Mouse (Mus musculus) midbrain, postnatal 0 days (tissue): ENCODE data around the gene Rnls. TPM values are rescaled to one million over a fixed set of nuclear protein-coding genes. Genes with fewer than 3 reads are reported as not detected.

Experiments
- ATAC-seq: fragments of 200-750 bp; cut with Nextera tagmentation; 2 replicates; pipeline ENCODE4 v1.8.0; 2017; ENCODE audit warnings: moderate number of reproducible peaks, mild to moderate bottlenecking, moderate TSS enrichment, moderate library complexity; ENCODE audit not compliant: low FRiP score
- DNase-seq: peaks from one replicate; pipeline ENCODE4 v3.0.0-alpha.2; 2015; ENCODE audit warnings: low spot score
- H3K27ac ChIP-seq: fragments of 300-500 bp; sonication (generic); 2 replicates; pipeline ENCODE4 v1.5.1; 2014; ENCODE audit warnings: low read depth, mild to moderate bottlenecking, low read length, mixed read lengths
- H3K27me3 ChIP-seq: fragments of 300-500 bp; sonication (generic); 2 replicates; pipeline ENCODE4 v1.6.1; 2014; ENCODE audit warnings: low read length, control low read depth, mixed read lengths; ENCODE audit not compliant: insufficient read depth
- H3K36me3 ChIP-seq: fragments of 300-500 bp; sonication (generic); 2 replicates; pipeline ENCODE4 v1.6.1; 2014; ENCODE audit warnings: low read length, control low read depth, mixed read lengths; ENCODE audit not compliant: insufficient read depth
- H3K4me1 ChIP-seq: fragments of 300-500 bp; sonication (generic); 2 replicates; pipeline ENCODE4 v1.6.1; 2014; ENCODE audit warnings: mild to moderate bottlenecking, control low read depth, antibody characterized with exemption, low read length, mixed read lengths; ENCODE audit not compliant: insufficient read depth
- H3K4me2 ChIP-seq: fragments of 300-500 bp; sonication (generic); 2 replicates; pipeline ENCODE4 v1.6.1; 2014; ENCODE audit warnings: low read depth, mild to moderate bottlenecking, low read length, mixed read lengths; ENCODE audit not compliant: poor library complexity, severe bottlenecking
- H3K4me3 ChIP-seq: fragments of 300-500 bp; sonication (generic); 2 replicates; pipeline ENCODE4 v1.5.1; 2014; ENCODE audit warnings: low read depth, mild to moderate bottlenecking, low read length, moderate library complexity
- H3K9ac ChIP-seq: fragments of 300-500 bp; sonication (generic); replicated peaks from 2 replicates; pipeline ENCODE4 v1.6.1; 2014; ENCODE audit warnings: mild to moderate bottlenecking, low read length, moderate library complexity, mixed read lengths; ENCODE audit not compliant: poor library complexity, severe bottlenecking
- H3K9me3 ChIP-seq: fragments of 300-500 bp; sonication (generic); 2 replicates; pipeline ENCODE4 v1.6.1; 2016; ENCODE audit warnings: low read length, control low read depth
- CTCF ChIP-seq: IDR thresholded peaks from 2 replicates; pipeline ENCODE4 v1.5.1; 2016; ENCODE audit warnings: antibody characterized with exemption, mild to moderate bottlenecking
- WGBS: fragments of 180-500 bp; shearing (Covaris S2); extraction: QIAGEN DNeasy Blood & Tissue Kit; methylation state at CpG from one replicate; pipeline ENCODE4 v1.1.7; 2014; 5-methylcytosine and 5-hydroxymethylcytosine counted together
- polyA plus RNA-seq: library from polyadenylated mRNA; unstranded; fragments of >200 nt; fragmentation: Nextera tagmentation; extraction: Ambion mirVana; gene quantifications from 2 replicates; pipeline ENCODE4 v1.2.1, GENCODE M21; 2015
- total RNA-seq: library from RNA; depleted of rRNA; stranded (reverse); fragments of >200 nt; gene quantifications from 2 replicates; pipeline ENCODE4 v1.2.3, GENCODE M21; 2014

Rnls gene
- total and polyA plus RNA-seq, 2 experiments from 2014 or later, result 3.1 to 10.7 TPM

- Histone ChIP-seq H3K9me3 (no peaks in the 10 kb centered on the region), H3K9ac (no peak overlapping the region), H3K4me1 (0 out of 2 replicates have a peak, but pooled peaks cover 4% of the 10 kb centered on the region), H3K27ac (no peak overlapping the region), H3K4me3 (no peak overlapping the region), H3K36me3 (no peaks in the 10 kb centered on the region), H3K27me3 (no peaks in the 10 kb centered on the region), H3K4me2 (no peak overlapping the region)
- TF ChIP-seq CTCF, result no peak
- 35% methylated on average over 13 of the region's 13 CpGs for WGBS
- DNase-seq (no peak), ATAC-seq (no peak)
Observed at GRCm38 (mm10) chr19:33101093-33102007, 290.7 kb downstream of the Rnls start.

GRCm38 (mm10) chr19:33100598-33100997 lies 291.5 kb downstream of the Rnls start:
- 73% methylated on average over 3 of the region's 3 CpGs for WGBS
- no peak for TF ChIP-seq CTCF
- H3K27me3 ChIP-seq, result no peaks in the 10 kb centered on the region
- no peak overlapping the region for H3K27ac ChIP-seq
- no peak overlapping the region for H3K4me3 ChIP-seq
- H3K4me2 ChIP-seq, result no peak overlapping the region
- H3K9ac ChIP-seq, result no peak overlapping the region
- H3K9me3 ChIP-seq, result no peaks in the 10 kb centered on the region
- 0 out of 2 replicates have a peak, but pooled peaks cover 4% of the 10 kb centered on the region for H3K4me1 ChIP-seq
- ATAC-seq (no peak), DNase-seq (no peak)
- no peaks in the 10 kb centered on the region for H3K36me3 ChIP-seq

- H3K4me2 ChIP-seq, result no peak overlapping the region
- no peaks in the 10 kb centered on the region for H3K27me3 ChIP-seq
- WGBS, result 35% methylated on average over 4 of the region's 4 CpGs
- no peak for ATAC-seq
- H3K27ac ChIP-seq, result no peak overlapping the region
- H3K36me3 ChIP-seq, result no peaks in the 10 kb centered on the region
- TF ChIP-seq CTCF, result no peak
- DNase-seq, result peak; percentile 13
- H3K9ac ChIP-seq, result no peak overlapping the region
- no peak overlapping the region for H3K4me3 ChIP-seq
- H3K4me1 ChIP-seq, result 0 out of 2 replicates have a peak, but pooled peaks cover 4% of the 10 kb centered on the region
- no peaks in the 10 kb centered on the region for H3K9me3 ChIP-seq
Observed at GRCm38 (mm10) chr19:33100031-33100430, 292.1 kb downstream of the Rnls start.

GRCm38 (mm10) chr19:33099201-33099788 lies 292.8 kb downstream of the Rnls start:
- DNase-seq, result no peak

GRCm38 (mm10) chr19:33097691-33098090 lies 294.4 kb downstream of the Rnls start:
- H3K9ac ChIP-seq, result no peak overlapping the region
- H3K36me3 ChIP-seq, result no peaks in the 10 kb centered on the region
- H3K9me3 ChIP-seq, result no peaks in the 10 kb centered on the region
- 52% methylated on average over 3 of the region's 3 CpGs for WGBS
- H3K4me1 ChIP-seq, result 0 out of 2 replicates have a peak, but pooled peaks cover 4% of the 10 kb centered on the region
- H3K4me2 ChIP-seq, result no peak overlapping the region
- no peak for TF ChIP-seq CTCF
- H3K27me3 ChIP-seq, result no peaks in the 10 kb centered on the region
- H3K27ac ChIP-seq, result no peak overlapping the region
- ATAC-seq (no peak), DNase-seq (no peak)
- no peak overlapping the region for H3K4me3 ChIP-seq

More at GRCm38 (mm10) chr19:33099201-33099788, 292.8 kb downstream of the Rnls start:
- Histone ChIP-seq H3K27ac (no peak overlapping the region), H3K9me3 (no peaks in the 10 kb centered on the region), H3K9ac (no peak overlapping the region), H3K4me2 (no peak overlapping the region), H3K36me3 (no peaks in the 10 kb centered on the region), H3K27me3 (no peaks in the 10 kb centered on the region), H3K4me3 (no peak overlapping the region), H3K4me1 (0 out of 2 replicates have a peak, but pooled peaks cover 4% of the 10 kb centered on the region)
- ATAC-seq, result no peak
- WGBS, result 16% methylated on average over 9 of the region's 9 CpGs
- TF ChIP-seq CTCF, result no peak

GRCm38 (mm10) chr19:33096581-33096980 lies 295.5 kb downstream of the Rnls start:
- H3K27ac ChIP-seq, result no peak overlapping the region

More at GRCm38 (mm10) chr19:33096581-33096980, 295.5 kb downstream of the Rnls start:
- ATAC-seq (no peak), DNase-seq (no peak)
- Histone ChIP-seq H3K4me2 (no peak overlapping the region), H3K4me3 (no peak overlapping the region), H3K36me3 (no peaks in the 10 kb centered on the region), H3K4me1 (0 out of 2 replicates have a peak, but pooled peaks cover 4% of the 10 kb centered on the region), H3K27me3 (no peaks in the 10 kb centered on the region), H3K9me3 (no peaks in the 10 kb centered on the region), H3K9ac (no peak overlapping the region)
- 95% methylated on average over 5 of the region's 5 CpGs for WGBS
- no peak for TF ChIP-seq CTCF
